Mouse (Mus musculus) lung, embryonic 14.5 days (tissue): ENCODE data around the gene Atp8b5. TPM values are rescaled to one million over a fixed set of nuclear protein-coding genes. Genes with fewer than 3 reads are reported as not detected.

Experiments
- ATAC-seq: fragments of 200-750 bp; cut with Nextera tagmentation; 2 replicates; pipeline ENCODE4 v1.8.0; 2017; ENCODE audit warnings: mild to moderate bottlenecking, moderate TSS enrichment, moderate library complexity; ENCODE audit not compliant: insufficient read depth
- DNase-seq: peaks from one replicate; pipeline ENCODE4 v3.0.0-alpha.2; 2015
- H3K27ac ChIP-seq: fragments of 300-500 bp; sonication (generic); 2 replicates; pipeline ENCODE4 v1.5.1; 2014; ENCODE audit warnings: low read depth, mild to moderate bottlenecking, moderate library complexity
- H3K27me3 ChIP-seq: fragments of 300-500 bp; sonication (generic); 2 replicates; pipeline ENCODE4 v1.6.1; 2014; ENCODE audit warnings: low read length, control low read depth; ENCODE audit not compliant: insufficient read depth
- H3K36me3 ChIP-seq: fragments of 300-500 bp; sonication (generic); 2 replicates; pipeline ENCODE4 v1.6.1; 2014; ENCODE audit warnings: control low read depth; ENCODE audit not compliant: insufficient read depth
- H3K4me1 ChIP-seq: fragments of 300-500 bp; sonication (generic); 2 replicates; pipeline ENCODE4 v1.6.1; 2014; ENCODE audit warnings: antibody characterized with exemption, control low read depth; ENCODE audit not compliant: insufficient read depth
- H3K4me2 ChIP-seq: fragments of 300-500 bp; sonication (generic); 2 replicates; pipeline ENCODE4 v1.6.1; 2014; ENCODE audit warnings: mild to moderate bottlenecking
- H3K4me3 ChIP-seq: fragments of 300-500 bp; sonication (generic); 2 replicates; pipeline ENCODE4 v1.5.1; 2014; ENCODE audit warnings: low read depth, low read length
- H3K9ac ChIP-seq: fragments of 300-500 bp; sonication (generic); 2 replicates; pipeline ENCODE4 v1.6.1; 2014
- H3K9me3 ChIP-seq: fragments of 300-500 bp; sonication (generic); 2 replicates; pipeline ENCODE4 v1.6.1; 2016; ENCODE audit warnings: low read depth, low read length, control low read depth
- CTCF ChIP-seq: IDR thresholded peaks from 2 replicates; pipeline ENCODE4 v1.5.1; 2016; ENCODE audit warnings: antibody characterized with exemption, low read depth
- WGBS: fragments of 180-500 bp; shearing (Covaris S2); extraction: QIAGEN DNeasy Blood & Tissue Kit; methylation state at CpG from one replicate; pipeline ENCODE4 v1.1.7; 2014; 5-methylcytosine and 5-hydroxymethylcytosine counted together
- polyA plus RNA-seq: library from polyadenylated mRNA; unstranded; fragments of >200 nt; fragmentation: Nextera tagmentation; extraction: Ambion mirVana; gene quantifications from 2 replicates; pipeline ENCODE4 v1.2.1, GENCODE M21; 2014

The Atp8b5 gene
- polyA plus RNA-seq = 0.28 and 0.42 TPM in 2 replicates

GRCm38 (mm10) chr4:43266623-43267322 is at the start of gene Atp8b5:
Atp8b5 (plus strand) TSS chr4:43267159.
- Histone ChIP-seq H3K4me3 (peak within 1 kb of the TSS; percentile 36), H3K27me3 (no peaks in the 10 kb centered on the region), H3K9me3 (no peaks in the 10 kb centered on the region), H3K27ac (no peak within 1 kb of the TSS), H3K4me2 (peak within 1 kb of the TSS; percentile 73), H3K9ac (peak within 1 kb of the TSS; percentile 36; the same call in 1 of the 2 replicates), H3K36me3 (no peaks in the 10 kb centered on the region), H3K4me1 (peaks cover 5% of the 10 kb centered on the region; the same call in 1 of the 2 replicates)
- ATAC-seq = peak; percentile 90
- DNase-seq = peak; percentile 89
- TF ChIP-seq CTCF = peak; percentile 72
- WGBS = 2% methylated on average over 19 of the region's 19 CpGs

GRCm38 (mm10) chr4:43217997-43218396 is 49.0 kb upstream of the Atp8b5 start:
- no peak overlapping the region for H3K4me2 ChIP-seq
- H3K9me3 ChIP-seq = no peaks in the 10 kb centered on the region
- H3K36me3 ChIP-seq = no peaks in the 10 kb centered on the region
- H3K4me3 ChIP-seq = no peak overlapping the region
- no peak overlapping the region for H3K9ac ChIP-seq
- no peaks in the 10 kb centered on the region for H3K4me1 ChIP-seq
- H3K27ac ChIP-seq = no peak overlapping the region
- no peak for DNase-seq
- no peak for ATAC-seq
- no peaks in the 10 kb centered on the region for H3K27me3 ChIP-seq
- no peak for TF ChIP-seq CTCF
- WGBS = 95% methylated on average over 1 of the region's 1 CpGs

- Histone ChIP-seq H3K4me3 (no peak overlapping the region), H3K4me1 (no peaks in the 10 kb centered on the region), H3K9ac (no peak overlapping the region), H3K36me3 (no peaks in the 10 kb centered on the region), H3K27me3 (no peaks in the 10 kb centered on the region), H3K4me2 (no peak overlapping the region), H3K9me3 (no peaks in the 10 kb centered on the region), H3K27ac (no peak overlapping the region)
- DNase-seq = no peak
- ATAC-seq = no peak
- TF ChIP-seq CTCF = no peak
- WGBS = 89% methylated on average over 3 of the region's 3 CpGs
Measured at GRCm38 (mm10) chr4:43231821-43232220, 35.1 kb upstream of the Atp8b5 start.

GRCm38 (mm10) chr4:43232985-43233384 is 34.0 kb upstream of the Atp8b5 start:
- no peak for ATAC-seq
- Histone ChIP-seq H3K4me2 (no peak overlapping the region), H3K4me1 (no peaks in the 10 kb centered on the region), H3K27me3 (no peaks in the 10 kb centered on the region), H3K9ac (no peak overlapping the region), H3K36me3 (no peaks in the 10 kb centered on the region), H3K9me3 (no peaks in the 10 kb centered on the region), H3K27ac (no peak overlapping the region), H3K4me3 (no peak overlapping the region)
- no peak for TF ChIP-seq CTCF
- 73% methylated on average over 1 of the region's 1 CpGs for WGBS
- DNase-seq = no peak

GRCm38 (mm10) chr4:43233489-43233888 is 33.5 kb upstream of the Atp8b5 start:
- H3K27ac ChIP-seq = no peak overlapping the region
- H3K4me3 ChIP-seq = no peak overlapping the region
- H3K4me2 ChIP-seq = no peak overlapping the region
- H3K9me3 ChIP-seq = no peaks in the 10 kb centered on the region
- DNase-seq = no peak
- H3K9ac ChIP-seq = no peak overlapping the region
- TF ChIP-seq CTCF = no peak
- H3K27me3 ChIP-seq = no peaks in the 10 kb centered on the region
- H3K4me1 ChIP-seq = no peaks in the 10 kb centered on the region
- WGBS = 82% methylated on average over 6 of the region's 6 CpGs
- ATAC-seq = no peak
- no peaks in the 10 kb centered on the region for H3K36me3 ChIP-seq

- ATAC-seq = no peak
- Histone ChIP-seq H3K4me1 (no peaks in the 10 kb centered on the region), H3K9ac (no peak overlapping the region), H3K4me3 (no peak overlapping the region), H3K36me3 (no peaks in the 10 kb centered on the region), H3K4me2 (no peak overlapping the region), H3K9me3 (no peaks in the 10 kb centered on the region), H3K27ac (no peak overlapping the region), H3K27me3 (no peaks in the 10 kb centered on the region)
- WGBS = 91% methylated on average over 9 of the region's 9 CpGs
- no peak for DNase-seq
- TF ChIP-seq CTCF = no peak
Measured at GRCm38 (mm10) chr4:43236898-43237297, 30.1 kb upstream of the Atp8b5 start.

- Histone ChIP-seq H3K4me1 (no peaks in the 10 kb centered on the region), H3K36me3 (no peaks in the 10 kb centered on the region), H3K27me3 (no peaks in the 10 kb centered on the region), H3K4me2 (no peak overlapping the region), H3K4me3 (no peak overlapping the region), H3K9me3 (no peaks in the 10 kb centered on the region), H3K27ac (no peak overlapping the region), H3K9ac (no peak overlapping the region)
- no peak for DNase-seq
- no peak for TF ChIP-seq CTCF
- WGBS = 74% methylated on average over 1 of the region's 1 CpGs
- ATAC-seq = no peak
Measured at GRCm38 (mm10) chr4:43240716-43241115, 26.2 kb upstream of the Atp8b5 start.
